Mouse (Mus musculus) kidney, adult 9 months (tissue): ENCODE data around the gene Myl3.

Experiments used
- DNase-seq: peaks from one replicate; pipeline ENCODE4 v3.0.0; 2022

The Myl3 gene

GRCm38 (mm10) chr9:110741711-110742294, at the start of gene Myl3:
TSS of gene Myl3 (plus strand) at chr9:110741861.
- DNase-seq: peak; percentile 42

GRCm38 (mm10) chr9:110695165-110695755, 46.4 kb upstream of the Myl3 start:
- DNase-seq: peak; percentile 74

- DNase-seq: no peak
Measured at GRCm38 (mm10) chr9:110696427-110696826, 45.2 kb upstream of the Myl3 start.

- no peak for DNase-seq
Measured at GRCm38 (mm10) chr9:110697465-110697864, 44.2 kb upstream of the Myl3 start.

- DNase-seq: no peak
Measured at GRCm38 (mm10) chr9:110699574-110699973, 42.1 kb upstream of the Myl3 start.

GRCm38 (mm10) chr9:110701114-110702032, 40.3 kb upstream of the Myl3 start:
- DNase-seq: peak; percentile 69

- DNase-seq: no peak
Measured at GRCm38 (mm10) chr9:110702848-110703247, 38.8 kb upstream of the Myl3 start.

- no peak for DNase-seq
Measured at GRCm38 (mm10) chr9:110703951-110704350, 37.7 kb upstream of the Myl3 start.

- DNase-seq: no peak
Measured at GRCm38 (mm10) chr9:110706784-110707183, 34.9 kb upstream of the Myl3 start.

GRCm38 (mm10) chr9:110709640-110710258, 31.9 kb upstream of the Myl3 start:
- DNase-seq: peak; percentile 92

GRCm38 (mm10) chr9:110711532-110711931, 30.1 kb upstream of the Myl3 start:
- DNase-seq: peak; percentile 73

GRCm38 (mm10) chr9:110711996-110712395, 29.7 kb upstream of the Myl3 start:
- DNase-seq: no peak

GRCm38 (mm10) chr9:110712545-110712944, 29.1 kb upstream of the Myl3 start:
- peak; percentile 70 for DNase-seq

- no peak for DNase-seq
Measured at GRCm38 (mm10) chr9:110713389-110713788, 28.3 kb upstream of the Myl3 start.

GRCm38 (mm10) chr9:110715426-110715825, 26.2 kb upstream of the Myl3 start:
- DNase-seq: no peak

- DNase-seq: peak; percentile 80
Measured at GRCm38 (mm10) chr9:110716775-110717174, 24.9 kb upstream of the Myl3 start.

- no peak for DNase-seq
Measured at GRCm38 (mm10) chr9:110718071-110718470, 23.6 kb upstream of the Myl3 start.

GRCm38 (mm10) chr9:110718810-110719209, 22.9 kb upstream of the Myl3 start:
- no peak for DNase-seq

- DNase-seq: no peak
Measured at GRCm38 (mm10) chr9:110719977-110720376, 21.7 kb upstream of the Myl3 start.

- DNase-seq: no peak
Measured at GRCm38 (mm10) chr9:110722060-110722459, 19.6 kb upstream of the Myl3 start.

GRCm38 (mm10) chr9:110725721-110726135, 15.9 kb upstream of the Myl3 start:
- DNase-seq: peak; percentile 62

- no peak for DNase-seq
Measured at GRCm38 (mm10) chr9:110726867-110727266, 14.8 kb upstream of the Myl3 start.

GRCm38 (mm10) chr9:110729841-110730240, 11.8 kb upstream of the Myl3 start:
- DNase-seq: no peak
